Comparison of ENCODE assay signal across 8 mouse cellular contexts in genomic region chr16:31592014-31592871, GRCm38 (mm10).
A peak's percentile ranks its signal among the peaks of the same experiment; 100 is the strongest.
DNase-seq lines count a peak whose midpoint lies in the region; ATAC-seq and TF ChIP-seq lines count a peak whose summit lies in the region.

No protein-coding gene starts in this region.

- in situ Hi-C loops in Patski (cut with MboI; ENCODE audit: low pct_unique_long_range_greater_than_20kb): loop anchor here (5.0 kb wide), 1 partner anchor 135 kb away; no protein-coding TSS in a partner anchor

- peaks cover 16% of the 10 kb centered on the region for H3K4me1 ChIP-seq in hindbrain, postnatal 0 days (ENCODE audit: insufficient read depth, low read length)

- no peak overlapping the region for H3K4me3 ChIP-seq in hindbrain, postnatal 0 days (ENCODE audit: low read length)

- no peak overlapping the region for H3K9ac ChIP-seq in hindbrain, postnatal 0 days (replicated peaks; ENCODE audit: low read length)

- no peaks in the 10 kb centered on the region for H3K27me3 ChIP-seq in Patski
- no peaks in the 10 kb centered on the region for H3K27me3 ChIP-seq in hindbrain, postnatal 0 days (ENCODE audit: insufficient read depth, low read length)

- peak overlapping the region; percentile 61 for H3K27ac ChIP-seq in hindbrain, postnatal 0 days

- DNase-seq in Patski (ENCODE audit: low read depth, low spot score): peak; percentile 95
- peak; percentile 51 for DNase-seq in cerebellum, postnatal 36 days
- peak; percentile 68 to 76 for DNase-seq in frontal cortex, postnatal 10 days (ENCODE audit: low spot score in 2 of 2)
- DNase-seq in hindbrain, postnatal 0 days (ENCODE audit: low spot score): peak; percentile 91
- peak; percentile 62 to 67 for DNase-seq in left cerebral cortex, adult 18-20 months (ENCODE audit: low spot score in 2 of 2)
- DNase-seq in lung, postnatal 36 days: peak; percentile 75
- peak; percentile 83 to 87 for DNase-seq in right cerebral cortex, postnatal 10 days (ENCODE audit: low spot score in 2 of 2)

- 5% methylated on average over 7 of the region's 7 CpGs for WGBS in hindbrain, postnatal 0 days

- POLR2A ChIA-PET in Patski (lab: Charles Lee): interaction anchor here (0.6 to 1.2 kb wide), 3 partner anchors 19 to 1401 kb away, joined by 3 read pairs; partner anchors contain the start of gene Dlg1

- no peaks in the 10 kb centered on the region for H3K36me3 ChIP-seq in hindbrain, postnatal 0 days (ENCODE audit: insufficient read depth, low read length)

- H3K4me2 ChIP-seq in hindbrain, postnatal 0 days (ENCODE audit: low read depth, low read length): peak overlapping the region; percentile 19; the same call in 1 of the 2 replicates

- no peak for TF ChIP-seq CTCF in Patski (IDR thresholded peaks at IDR 0.05)
- TF ChIP-seq CTCF in hindbrain, postnatal 0 days (IDR thresholded peaks at IDR 0.05; ENCODE audit: low read depth): no peak

- H3K9me3 ChIP-seq in hindbrain, postnatal 0 days (ENCODE audit: low read length): no peaks in the 10 kb centered on the region

- CTCF ChIA-PET in Patski (lab: Charles Lee): interaction anchor here (1.0 to 1.5 kb wide), 2 partner anchors 74 to 102 kb away, joined by 3 read pairs; no protein-coding TSS in a partner anchor

- ATAC-seq in Patski: peak; percentile 58
- ATAC-seq in hindbrain, postnatal 0 days: peak; percentile 95
- no peak for ATAC-seq in monocyte, adult 5-6 weeks (replicated peaks; ENCODE audit: insufficient number of reproducible peaks, low FRiP score, low TSS enrichment, poor library complexity, severe bottlenecking)
